Mouse (Mus musculus) megakaryocyte, embryonic 14.5 days (primary cell): ENCODE measurements at regions not wholly inside any gene's neighbourhood (a gene's known extent, or its start where the extent isn't known, plus 50 kb on each side); places are given as distances from the start of the nearest gene placed in this dataset.

Experiments
- H3K27me3 ChIP-seq: replicated peaks from 2 replicates; pipeline ENCODE3; 2012; ENCODE audit warnings: inconsistent platforms
- H3K36me3 ChIP-seq: replicated peaks from 2 replicates; pipeline ENCODE3; 2012; ENCODE audit warnings: low read length, inconsistent platforms, mixed read lengths
- H3K4me1 ChIP-seq: 2 replicates; pipeline ENCODE4 v1.6.1; 2012; ENCODE audit warnings: inconsistent platforms
- H3K4me3 ChIP-seq: replicated peaks from 2 replicates; pipeline ENCODE3; 2012; ENCODE audit warnings: moderate library complexity, mild to moderate bottlenecking, inconsistent platforms
- H3K9me3 ChIP-seq: 2 replicates; pipeline ENCODE4 v1.6.1; 2012; ENCODE audit warnings: inconsistent platforms
- FLI1 ChIP-seq: IDR thresholded peaks from 2 replicates; pipeline ENCODE4 v1.6.1; 2012; ENCODE audit warnings: low read length, inconsistent platforms, mixed read lengths
- GATA1 ChIP-seq: IDR thresholded peaks from 3 replicates; pipeline ENCODE4 v1.6.1; 2012; ENCODE audit warnings: mixed read lengths, low read length, inconsistent platforms, borderline replicate concordance

GRCm38 (mm10) chr1:190526634-190527033 lies 356.1 kb upstream of the Prox1 start:
- Histone ChIP-seq H3K4me1 (no peaks in the 10 kb centered on the region), H3K9me3 (peaks cover 28% of the 10 kb centered on the region), H3K36me3 (no peaks in the 10 kb centered on the region), H3K27me3 (no peaks in the 10 kb centered on the region), H3K4me3 (no peak overlapping the region)
- no peak for TF ChIP-seq GATA1
- TF ChIP-seq FLI1 = no peak

GRCm38 (mm10) chr1:190526046-190526445 lies 355.5 kb upstream of the Prox1 start:
- Histone ChIP-seq H3K9me3 (peaks cover 32% of the 10 kb centered on the region), H3K4me3 (no peak overlapping the region), H3K4me1 (no peaks in the 10 kb centered on the region), H3K27me3 (no peaks in the 10 kb centered on the region), H3K36me3 (no peaks in the 10 kb centered on the region)
- TF ChIP-seq GATA1 = no peak
- no peak for TF ChIP-seq FLI1

GRCm38 (mm10) chr1:190500106-190500505 lies 329.6 kb upstream of the Prox1 start:
- peaks cover 55% of the 10 kb centered on the region for H3K9me3 ChIP-seq

GRCm38 (mm10) chr1:190497474-190497873 lies 327.0 kb upstream of the Prox1 start:
- no peaks in the 10 kb centered on the region for H3K36me3 ChIP-seq
- H3K4me3 ChIP-seq = no peak overlapping the region
- peaks cover 61% of the 10 kb centered on the region for H3K9me3 ChIP-seq
- H3K27me3 ChIP-seq = peaks cover 2% of the 10 kb centered on the region
- H3K4me1 ChIP-seq = no peaks in the 10 kb centered on the region
- TF ChIP-seq FLI1 (no peak), GATA1 (no peak)

More at GRCm38 (mm10) chr1:190500106-190500505, 329.6 kb upstream of the Prox1 start:
- H3K36me3 ChIP-seq = no peaks in the 10 kb centered on the region
- no peaks in the 10 kb centered on the region for H3K4me1 ChIP-seq
- H3K27me3 ChIP-seq = peaks cover 2% of the 10 kb centered on the region
- H3K4me3 ChIP-seq = no peak overlapping the region
- TF ChIP-seq FLI1 = no peak
- no peak for TF ChIP-seq GATA1

- Histone ChIP-seq H3K36me3 (no peaks in the 10 kb centered on the region), H3K4me1 (no peaks in the 10 kb centered on the region), H3K9me3 (peaks cover 65% of the 10 kb centered on the region), H3K27me3 (peaks cover 3% of the 10 kb centered on the region), H3K4me3 (no peak overlapping the region)
- no peak for TF ChIP-seq GATA1
- no peak for TF ChIP-seq FLI1
Measured at GRCm38 (mm10) chr1:190495741-190496520, 325.4 kb upstream of the Prox1 start.

- Histone ChIP-seq H3K4me3 (no peak overlapping the region), H3K9me3 (peaks cover 63% of the 10 kb centered on the region), H3K36me3 (no peaks in the 10 kb centered on the region), H3K4me1 (peaks cover 7% of the 10 kb centered on the region), H3K27me3 (peaks cover 26% of the 10 kb centered on the region)
- TF ChIP-seq GATA1 = no peak
- TF ChIP-seq FLI1 = no peak
Measured at GRCm38 (mm10) chr1:190486551-190487104, 316.1 kb upstream of the Prox1 start.

- H3K27me3 ChIP-seq = peaks cover 17% of the 10 kb centered on the region
- no peaks in the 10 kb centered on the region for H3K36me3 ChIP-seq
- TF ChIP-seq FLI1 = no peak
- TF ChIP-seq GATA1 = no peak
- H3K4me3 ChIP-seq = no peak overlapping the region
- peaks cover 7% of the 10 kb centered on the region for H3K4me1 ChIP-seq
- H3K9me3 ChIP-seq = peaks cover 57% of the 10 kb centered on the region
Measured at GRCm38 (mm10) chr1:190483366-190483765, 312.9 kb upstream of the Prox1 start.

GRCm38 (mm10) chr1:190481071-190481470 lies 310.6 kb upstream of the Prox1 start:
- Histone ChIP-seq H3K36me3 (no peaks in the 10 kb centered on the region), H3K9me3 (peaks cover 51% of the 10 kb centered on the region), H3K27me3 (peaks cover 7% of the 10 kb centered on the region), H3K4me3 (no peak overlapping the region), H3K4me1 (no peaks in the 10 kb centered on the region)
- TF ChIP-seq GATA1 = no peak
- TF ChIP-seq FLI1 = no peak

GRCm38 (mm10) chr1:190480601-190481000 lies 310.1 kb upstream of the Prox1 start:
- TF ChIP-seq GATA1 (no peak), FLI1 (no peak)
- Histone ChIP-seq H3K4me3 (no peak overlapping the region), H3K9me3 (peaks cover 48% of the 10 kb centered on the region), H3K27me3 (peaks cover 6% of the 10 kb centered on the region), H3K4me1 (no peaks in the 10 kb centered on the region), H3K36me3 (no peaks in the 10 kb centered on the region)

- H3K27me3 ChIP-seq = no peaks in the 10 kb centered on the region
- no peak for TF ChIP-seq FLI1
- no peak for TF ChIP-seq GATA1
- no peaks in the 10 kb centered on the region for H3K4me1 ChIP-seq
- no peak overlapping the region for H3K4me3 ChIP-seq
- peaks cover 36% of the 10 kb centered on the region for H3K9me3 ChIP-seq
- H3K36me3 ChIP-seq = no peaks in the 10 kb centered on the region
Measured at GRCm38 (mm10) chr1:190472761-190473160, 302.2 kb upstream of the Prox1 start.
